Mouse (Mus musculus) thymus, postnatal 36 days (tissue): ENCODE results near the gene Kcna6.

Source experiments
- DNase-seq, 2 experiments: peaks; one replicate each; pipeline ENCODE4 v3.0.0; 2022; ENCODE audit warnings: mixed read lengths in 2 of 2

Kcna6 gene

GRCm38 (mm10) chr6:126740211-126741142 lies at the start of gene Kcna6:
TSS of gene Kcna6 (minus strand) at chr6:126740674.
- DNase-seq, result no peak

DNA sequence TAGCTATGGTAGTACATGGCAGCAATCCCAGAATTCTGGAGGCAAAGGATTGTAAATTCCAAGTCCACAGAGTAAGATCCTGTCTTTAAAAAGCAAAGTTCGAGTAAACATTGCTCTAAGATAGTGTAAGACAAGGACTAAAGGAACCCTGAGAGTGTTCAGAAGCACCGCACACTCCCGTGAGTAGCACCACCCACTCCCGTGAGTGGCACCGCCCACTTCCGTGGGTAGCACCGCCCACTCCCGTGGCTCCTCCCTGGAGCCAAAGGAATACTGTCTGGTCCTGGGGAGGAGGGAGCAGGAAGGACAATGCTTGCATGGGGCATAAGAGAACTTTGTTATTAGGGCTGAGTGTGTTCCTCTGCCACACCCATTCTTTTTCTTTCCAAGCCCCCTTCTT lies 48.4 kb upstream of the Kcna6 start:
- no peak for DNase-seq

GRCm38 (mm10) chr6:126784206-126784605 lies 43.7 kb upstream of the Kcna6 start:
- no peak for DNase-seq

GRCm38 (mm10) chr6:126783651-126784066 lies 43.2 kb upstream of the Kcna6 start:
- DNase-seq, result no peak

DNA sequence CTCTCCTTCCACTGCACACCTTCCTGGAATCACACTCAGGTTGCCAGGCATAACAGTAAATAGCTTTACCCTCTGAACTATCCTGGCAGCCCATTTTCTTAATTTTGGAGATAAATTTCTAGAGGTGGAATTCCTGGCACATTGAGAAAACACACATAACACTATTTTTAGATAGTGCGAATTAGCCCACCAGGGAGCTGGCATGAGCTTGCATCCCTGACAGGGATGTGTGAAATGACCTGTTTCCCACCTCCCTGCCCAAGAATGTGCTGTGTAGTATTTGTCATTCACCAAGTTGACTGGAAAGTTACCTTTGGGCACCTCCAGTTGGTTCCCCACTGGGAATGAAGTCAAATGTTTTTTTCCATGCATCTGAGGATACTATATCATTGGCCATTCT lies 42.6 kb upstream of the Kcna6 start:
- no peak for DNase-seq

- no peak for DNase-seq
Measured at GRCm38 (mm10) chr6:126777889-126778288, 37.4 kb upstream of the Kcna6 start.

- no peak for DNase-seq
Measured at GRCm38 (mm10) chr6:126773873-126774272, 33.4 kb upstream of the Kcna6 start.

DNA sequence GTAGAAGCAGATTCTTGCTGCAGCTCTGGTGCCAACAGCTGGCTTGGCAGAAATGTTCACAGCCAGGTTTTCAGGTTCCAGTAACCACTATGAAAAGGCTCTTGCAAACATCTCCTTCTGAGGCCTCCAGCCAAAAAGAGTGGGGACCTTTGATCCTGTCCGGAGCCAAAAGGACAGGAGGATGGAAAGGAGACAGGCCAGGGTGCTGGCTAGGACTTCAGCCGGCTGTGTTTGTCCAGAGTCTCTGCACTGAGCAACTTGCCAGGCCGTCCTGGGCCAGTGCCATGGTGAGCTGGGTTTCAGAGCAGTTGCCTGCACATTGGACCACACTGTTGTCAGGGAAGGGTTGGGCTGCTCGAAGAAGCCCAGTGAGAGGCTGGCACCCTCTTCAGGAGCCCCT lies 31.9 kb upstream of the Kcna6 start:
- DNase-seq, result no peak

DNA sequence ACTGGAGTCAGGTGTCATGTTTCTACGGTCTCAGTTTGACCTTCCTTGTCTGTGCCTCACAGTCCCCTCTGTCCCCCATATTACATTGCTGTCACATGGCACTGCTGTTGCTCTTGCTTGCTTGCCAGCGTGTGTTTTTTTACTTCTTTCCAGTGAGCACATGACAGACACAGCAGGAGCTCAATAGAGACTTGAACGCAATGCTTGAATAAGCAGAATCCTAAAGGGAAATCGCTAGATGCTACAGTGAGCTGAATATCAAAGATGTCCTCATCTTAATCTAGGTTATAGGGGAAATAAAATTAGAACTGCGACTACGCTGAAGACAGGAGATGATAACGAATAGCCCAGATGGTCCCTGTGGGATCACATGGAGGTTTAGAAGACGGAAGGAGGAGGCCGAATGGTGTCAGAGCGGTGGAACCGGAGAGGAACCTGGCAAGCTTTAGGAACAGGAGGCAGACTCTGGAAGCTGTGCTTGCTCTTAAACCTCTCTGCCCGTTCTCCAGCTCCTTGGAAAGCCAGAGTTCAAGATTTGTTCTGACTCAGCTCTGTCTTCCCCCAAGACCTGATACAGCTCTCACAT lies 29.8 kb upstream of the Kcna6 start:
- no peak for DNase-seq

DNA sequence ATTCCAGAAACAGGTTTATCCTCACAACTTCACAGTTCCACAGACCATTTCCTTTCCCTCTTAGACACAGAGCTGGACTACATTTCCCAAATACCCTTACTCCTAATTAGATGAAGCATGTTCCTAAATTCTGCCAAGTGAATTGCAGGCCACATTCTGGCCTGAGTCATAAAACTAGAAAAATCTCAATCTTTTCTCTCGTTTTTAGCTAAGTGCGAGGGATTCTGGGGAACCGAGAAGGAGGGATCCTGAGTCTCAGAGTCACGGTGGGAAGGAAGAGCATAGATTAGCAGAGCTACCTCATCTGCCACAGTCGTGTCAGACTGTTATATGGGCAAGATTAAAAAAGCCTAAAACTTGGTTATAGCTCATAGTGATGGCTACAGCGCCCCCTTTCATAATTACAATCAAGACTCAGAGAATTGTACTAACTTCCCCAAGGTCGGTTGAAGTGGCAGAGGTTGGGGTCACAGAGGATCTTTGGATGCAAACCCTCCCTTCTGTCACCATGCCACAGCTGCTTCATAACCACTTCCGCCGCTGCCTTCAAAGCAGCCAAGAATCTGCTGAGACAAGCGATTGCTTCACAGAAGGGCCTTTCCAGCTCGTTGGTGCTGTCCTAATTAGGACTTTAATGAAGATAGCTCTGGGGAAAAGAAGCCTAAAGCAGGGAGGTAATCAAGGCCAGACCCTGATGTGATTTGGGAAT lies 28.6 kb upstream of the Kcna6 start:
- DNase-seq, result peak; percentile 55 to 64

GRCm38 (mm10) chr6:126767610-126768532 lies 27.4 kb upstream of the Kcna6 start:
- DNase-seq, result no peak

DNA sequence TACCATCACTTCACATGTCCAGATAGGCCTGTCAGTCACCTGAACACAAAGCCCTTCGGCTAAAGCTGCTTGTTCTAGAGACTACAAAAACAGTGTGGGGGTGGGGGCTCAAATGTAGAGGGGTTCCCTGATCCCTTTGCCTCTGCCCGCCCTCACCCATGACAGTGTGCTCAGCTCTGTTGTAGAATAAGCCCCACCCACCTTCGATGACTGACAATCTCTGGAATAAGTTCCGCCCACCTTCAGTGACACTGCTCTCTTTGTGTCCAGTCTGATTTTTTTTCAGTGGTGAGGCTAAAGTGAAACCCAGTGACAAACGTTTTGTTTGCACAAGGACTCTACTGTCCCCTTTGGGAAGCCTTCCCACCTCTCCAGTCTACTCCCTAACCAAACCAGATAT lies 26.1 kb upstream of the Kcna6 start:
- DNase-seq, result no peak

GRCm38 (mm10) chr6:126764563-126765091 lies 24.2 kb upstream of the Kcna6 start:
- DNase-seq, result no peak

- no peak for DNase-seq
Measured at GRCm38 (mm10) chr6:126761362-126761761, 20.9 kb upstream of the Kcna6 start.

- DNase-seq, result no peak
Measured at GRCm38 (mm10) chr6:126755729-126756411, 15.4 kb upstream of the Kcna6 start.

DNA sequence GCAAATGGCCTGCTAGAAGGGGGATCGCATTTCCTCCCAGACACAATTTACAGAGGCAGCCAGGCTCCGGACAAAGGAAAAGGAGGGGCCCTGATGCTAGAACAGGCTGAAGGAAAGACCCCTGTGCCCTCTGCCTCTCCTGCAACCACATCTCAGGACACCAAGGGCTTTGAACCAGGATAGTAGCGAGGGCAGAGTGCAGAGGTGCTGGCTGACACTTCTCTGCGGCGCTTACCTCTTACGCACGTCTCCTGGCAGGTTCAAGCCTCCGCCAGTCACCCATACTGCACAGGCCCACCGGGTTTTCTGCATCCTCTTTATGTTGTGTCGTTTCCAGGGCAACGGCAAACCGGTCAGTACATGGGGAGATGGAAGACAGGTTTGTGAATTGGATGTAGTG lies 12.0 kb upstream of the Kcna6 start:
- DNase-seq, result no peak

DNA sequence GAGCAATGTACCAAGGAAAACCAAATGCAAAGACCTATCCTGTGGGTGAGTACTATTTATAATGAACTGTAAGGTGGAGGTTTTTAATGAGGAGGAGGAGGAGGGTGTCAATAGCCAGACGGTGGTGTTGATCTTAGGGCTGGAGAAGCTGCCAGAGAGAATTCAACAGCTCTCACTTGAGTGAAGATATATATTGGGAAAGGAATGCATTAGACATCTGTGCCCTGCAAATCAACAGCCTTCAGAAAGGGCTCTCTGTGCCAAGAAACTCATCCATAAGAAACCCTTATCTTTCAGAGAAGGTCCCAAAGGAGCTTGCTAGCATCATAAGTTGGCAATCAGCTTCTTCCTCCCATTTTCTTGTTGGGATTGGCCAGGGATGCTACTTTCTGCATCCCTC lies 5.4 kb upstream of the Kcna6 start:
- DNase-seq, result no peak

- DNase-seq, result no peak
Measured at GRCm38 (mm10) chr6:126742610-126743009, 2.1 kb upstream of the Kcna6 start.

- peak; percentile 11 to 26 for DNase-seq
Measured at GRCm38 (mm10) chr6:126739326-126740210, 906 bp downstream of the Kcna6 start.

GRCm38 (mm10) chr6:126736996-126737395 lies 3.5 kb downstream of the Kcna6 start:
- no peak for DNase-seq

GRCm38 (mm10) chr6:126735806-126736205 lies 4.7 kb downstream of the Kcna6 start:
- DNase-seq, result no peak
